Mouse (Mus musculus) bone marrow macrophage, adult 2 months (primary cell): ENCODE data around the gene Slc39a11.

Experiments used
- CTCF ChIP-seq: IDR thresholded peaks from 2 replicates; pipeline ENCODE4 v1.5.1; 2012; ENCODE audit warnings: low read depth, mild to moderate bottlenecking, low read length, moderate library complexity
- POLR2A ChIP-seq: IDR thresholded peaks from 2 replicates; pipeline ENCODE4 v1.6.1; 2012; ENCODE audit warnings: mild to moderate bottlenecking, low read depth, low read length, borderline replicate concordance

DNA sequence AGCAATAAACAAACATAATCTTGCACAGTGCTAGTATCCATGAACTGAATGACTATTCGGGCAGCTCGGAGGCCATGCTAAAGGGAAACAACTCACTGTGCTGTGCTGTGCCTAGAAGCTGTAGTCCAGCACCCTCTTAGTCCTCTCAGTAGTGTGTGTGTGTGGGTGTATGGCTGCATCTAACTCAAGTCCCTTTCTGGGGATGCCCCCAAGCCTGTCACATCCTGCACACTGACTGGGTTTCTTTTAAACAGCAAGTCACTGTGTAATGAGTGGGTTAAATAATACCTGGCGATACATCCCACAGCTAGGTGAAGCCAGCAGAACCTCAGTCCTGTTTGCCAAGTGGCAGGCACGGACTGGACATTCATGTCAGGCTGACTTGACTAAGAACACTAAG lies 8.9 kb upstream of the Slc39a11 start:
- TF ChIP-seq CTCF = no peak
- TF ChIP-seq POLR2A = no peak
